Mouse (Mus musculus) 3134 (cell line): Measurements from ENCODE around the gene Lag3.

Source experiments
- DNase-seq: peaks from one replicate; pipeline ENCODE4 v3.0.0-alpha.2; 2011; ENCODE audit warnings: low spot score; ENCODE audit not compliant: insufficient read length; ENCODE audit errors: extremely low read depth

The Lag3 gene

GRCm38 (mm10) chr6:124861802-124862201 is 49.7 kb downstream of the Lag3 start:
- no peak for DNase-seq

DNA sequence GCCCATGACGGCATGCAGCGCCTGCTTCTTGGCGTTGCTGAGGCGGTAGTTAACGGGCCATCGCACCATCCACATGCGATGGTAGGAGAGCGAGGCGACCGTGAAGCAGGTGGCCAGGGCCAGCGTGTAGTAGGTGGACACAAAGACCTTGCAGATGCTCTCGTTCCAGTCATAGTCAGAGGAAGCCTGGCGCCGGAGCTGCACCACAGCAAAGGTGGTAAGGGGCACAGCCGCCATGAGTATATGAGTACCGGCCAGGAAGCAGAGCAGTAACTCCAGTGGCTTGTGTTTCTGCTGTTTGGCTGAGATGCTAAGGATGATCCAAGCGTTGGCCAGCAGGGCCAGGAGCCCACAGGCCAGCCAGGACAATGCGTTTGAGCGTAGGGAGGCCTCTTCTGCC is 50.2 kb downstream of the Lag3 start:
- DNase-seq, result no peak

DNA sequence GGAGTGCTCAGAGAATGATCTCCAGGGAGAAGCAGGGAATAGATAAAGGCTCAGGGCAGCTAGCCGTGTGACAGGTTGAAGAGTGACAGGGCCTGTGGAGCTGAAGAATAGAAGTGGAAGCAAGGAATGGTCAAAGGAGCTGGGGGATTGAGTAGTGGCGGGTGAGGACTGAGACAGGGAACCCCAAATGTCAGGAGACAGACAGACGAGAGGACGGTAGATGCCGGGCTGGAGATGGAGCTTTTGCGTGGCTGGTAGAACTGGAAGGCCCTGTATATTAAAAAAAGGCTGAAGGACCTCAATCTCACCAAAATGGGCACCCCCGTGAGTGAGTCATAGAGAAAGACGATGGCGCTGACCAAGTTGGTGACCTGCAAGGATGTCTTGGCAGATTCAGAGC is 51.0 kb downstream of the Lag3 start:
- DNase-seq, result no peak

- DNase-seq, result peak; percentile 68
Measured at GRCm38 (mm10) chr6:124859725-124860124, 51.8 kb downstream of the Lag3 start.

- DNase-seq, result no peak
Measured at GRCm38 (mm10) chr6:124858561-124859318, 52.8 kb downstream of the Lag3 start.

GRCm38 (mm10) chr6:124857840-124858530 is 53.5 kb downstream of the Lag3 start:
- DNase-seq, result no peak

- peak; percentile 75 for DNase-seq
Measured at GRCm38 (mm10) chr6:124856916-124857839, 54.3 kb downstream of the Lag3 start, which contains the start of gene P3h3. P3h3 (minus strand) TSS chr6:124857752.

GRCm38 (mm10) chr6:124856321-124856720 is 55.2 kb downstream of the Lag3 start:
- no peak for DNase-seq

DNA sequence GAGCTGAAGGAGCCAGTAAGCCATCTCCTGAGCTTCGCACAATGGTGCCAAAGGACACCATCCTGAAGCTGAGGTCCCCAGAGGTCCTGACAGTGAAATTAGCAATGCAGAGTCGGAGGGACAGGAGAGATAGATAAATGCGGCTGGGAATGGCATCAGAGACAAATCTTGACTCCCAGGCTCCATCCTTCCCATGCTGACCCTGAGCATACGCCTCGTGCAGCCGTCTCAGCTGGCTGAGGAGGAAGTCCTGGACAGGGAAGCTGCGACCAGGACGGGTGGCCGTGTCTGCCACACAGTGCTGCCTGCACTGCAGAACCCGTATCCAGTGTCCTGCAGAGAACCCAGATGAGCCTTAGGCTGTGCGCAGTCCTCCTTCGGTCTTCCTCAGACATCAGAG is 56.9 kb downstream of the Lag3 start:
- no peak for DNase-seq
